Mouse (Mus musculus) telencephalon, adult 2 months (tissue): ENCODE results near the gene Crmp1.

Experiments used
- DNase-seq: peaks from one replicate; pipeline ENCODE4 v3.0.0-alpha.2; 2011; ENCODE audit warnings: low read depth, low spot score

Crmp1 gene

GRCm38 (mm10) chr5:37240550-37240949 lies 1.2 kb upstream of the Crmp1 start:
- no peak for DNase-seq

GRCm38 (mm10) chr5:37241224-37241623 lies 516 bp upstream of the Crmp1 start:
- DNase-seq = no peak

GRCm38 (mm10) chr5:37242360-37243168 lies 824 bp downstream of the Crmp1 start:
- no peak for DNase-seq

GRCm38 (mm10) chr5:37243169-37243886 lies 1.6 kb downstream of the Crmp1 start:
- no peak for DNase-seq

GRCm38 (mm10) chr5:37244161-37244560 lies 2.4 kb downstream of the Crmp1 start:
- no peak for DNase-seq

GRCm38 (mm10) chr5:37244666-37245242 lies 3.0 kb downstream of the Crmp1 start:
- DNase-seq = no peak

GRCm38 (mm10) chr5:37245651-37246050 lies 3.9 kb downstream of the Crmp1 start:
- DNase-seq = no peak

GRCm38 (mm10) chr5:37246138-37246910 lies 4.6 kb downstream of the Crmp1 start:
- DNase-seq = no peak

GRCm38 (mm10) chr5:37247456-37247855 lies 5.7 kb downstream of the Crmp1 start:
- no peak for DNase-seq

GRCm38 (mm10) chr5:37248870-37249269 lies 7.1 kb downstream of the Crmp1 start:
- no peak for DNase-seq

GRCm38 (mm10) chr5:37251596-37251995 lies 9.9 kb downstream of the Crmp1 start:
- DNase-seq = no peak

GRCm38 (mm10) chr5:37252101-37252804 lies 10.5 kb downstream of the Crmp1 start:
- DNase-seq = peak; percentile 82

GRCm38 (mm10) chr5:37254523-37254922 lies 12.8 kb downstream of the Crmp1 start:
- no peak for DNase-seq

- no peak for DNase-seq
These were observed 15.1 kb downstream of the Crmp1 start for GRCm38 (mm10) chr5:37256823-37257222.

- no peak for DNase-seq
These were observed 15.5 kb downstream of the Crmp1 start for GRCm38 (mm10) chr5:37257243-37257642.

GRCm38 (mm10) chr5:37261734-37262133 lies 20.0 kb downstream of the Crmp1 start:
- DNase-seq = no peak

- DNase-seq = no peak
These were observed 22.1 kb downstream of the Crmp1 start for GRCm38 (mm10) chr5:37263816-37264215.

GRCm38 (mm10) chr5:37281021-37281420 lies 39.3 kb downstream of the Crmp1 start:
- no peak for DNase-seq

- DNase-seq = peak; percentile 46
These were observed 46.6 kb downstream of the Crmp1 start for GRCm38 (mm10) chr5:37288374-37288773.

- DNase-seq = no peak
These were observed 47.5 kb downstream of the Crmp1 start for GRCm38 (mm10) chr5:37289236-37289635.

GRCm38 (mm10) chr5:37290983-37291382 lies 49.2 kb downstream of the Crmp1 start:
- DNase-seq = no peak
